Mouse (Mus musculus) thymus, postnatal 4 days (tissue): ENCODE results near the gene Rpl18.

ENCODE experiments used
- DNase-seq: peaks from one replicate; pipeline ENCODE4 v3.0.0; 2021

Rpl18 gene

GRCm38 (mm10) chr7:45701072-45701471 lies 14.2 kb upstream of the Rpl18 start:
- DNase-seq: no peak

GRCm38 (mm10) chr7:45701607-45702006 lies 13.7 kb upstream of the Rpl18 start:
- no peak for DNase-seq

GRCm38 (mm10) chr7:45702316-45702715 lies 12.9 kb upstream of the Rpl18 start:
- no peak for DNase-seq

- DNase-seq: peak; percentile 27
These were observed 12.3 kb upstream of the Rpl18 start for GRCm38 (mm10) chr7:45702809-45703520.

GRCm38 (mm10) chr7:45703521-45704033 lies 11.7 kb upstream of the Rpl18 start:
- peak; percentile 50 for DNase-seq

GRCm38 (mm10) chr7:45704046-45704559 lies 11.2 kb upstream of the Rpl18 start:
- peak; percentile 67 for DNase-seq

GRCm38 (mm10) chr7:45704730-45705442 lies 10.4 kb upstream of the Rpl18 start, which contains the start of gene Dbp:
TSS of gene Dbp (plus strand) at chr7:45705088.
- peak; percentile 95 for DNase-seq

GRCm38 (mm10) chr7:45705443-45705864 lies 9.8 kb upstream of the Rpl18 start:
- DNase-seq: peak; percentile 75

GRCm38 (mm10) chr7:45705873-45706281 lies 9.4 kb upstream of the Rpl18 start:
- peak; percentile 69 for DNase-seq

- DNase-seq: peak; percentile 97
These were observed 8.5 kb upstream of the Rpl18 start for GRCm38 (mm10) chr7:45706721-45707241.

GRCm38 (mm10) chr7:45707375-45707967 lies 7.8 kb upstream of the Rpl18 start:
- peak; percentile 91 for DNase-seq

- DNase-seq: peak; percentile 25
These were observed 7.0 kb upstream of the Rpl18 start for GRCm38 (mm10) chr7:45708221-45708761.

GRCm38 (mm10) chr7:45709036-45709435 lies 6.2 kb upstream of the Rpl18 start:
- DNase-seq: peak; percentile 7

- peak; percentile 19 for DNase-seq
These were observed 5.4 kb upstream of the Rpl18 start for GRCm38 (mm10) chr7:45709677-45710355.

- peak; percentile 17 for DNase-seq
These were observed 4.6 kb upstream of the Rpl18 start for GRCm38 (mm10) chr7:45710477-45711191.

GRCm38 (mm10) chr7:45711316-45712021 lies 3.8 kb upstream of the Rpl18 start:
- DNase-seq: peak; percentile 19

- peak; percentile 29 for DNase-seq
These were observed 3.1 kb upstream of the Rpl18 start for GRCm38 (mm10) chr7:45712022-45712757.

- peak; percentile 22 for DNase-seq
These were observed 1.9 kb upstream of the Rpl18 start for GRCm38 (mm10) chr7:45713396-45713795.

- peak; percentile 13 for DNase-seq
These were observed 1.3 kb upstream of the Rpl18 start for GRCm38 (mm10) chr7:45713881-45714520.
